Mouse (Mus musculus) neural tube, embryonic 13.5 days (tissue): Measurements from ENCODE around the gene Nav2. TPM values are rescaled to one million over a fixed set of nuclear protein-coding genes. Genes with fewer than 3 reads are reported as not detected.

Experiments used
- ATAC-seq: fragments of 200-750 bp; cut with Nextera tagmentation; 2 replicates; pipeline ENCODE4 v1.8.0; 2017; ENCODE audit warnings: low read depth, mild to moderate bottlenecking, moderate TSS enrichment, moderate library complexity
- H3K27ac ChIP-seq: fragments of 300-500 bp; sonication (generic); replicated peaks from 2 replicates; pipeline ENCODE4 v1.5.1; 2015; ENCODE audit warnings: moderate library complexity, mild to moderate bottlenecking, inconsistent platforms
- H3K27me3 ChIP-seq: fragments of 300-500 bp; sonication (generic); 2 replicates; pipeline ENCODE4 v1.6.1; 2015; ENCODE audit warnings: mild to moderate bottlenecking, inconsistent platforms
- H3K36me3 ChIP-seq: fragments of 300-500 bp; sonication (generic); 2 replicates; pipeline ENCODE4 v1.6.1; 2015; ENCODE audit warnings: mild to moderate bottlenecking, inconsistent platforms
- H3K4me1 ChIP-seq: fragments of 300-500 bp; sonication (generic); replicated peaks from 2 replicates; pipeline ENCODE4 v1.6.1; 2015; ENCODE audit warnings: inconsistent platforms
- H3K4me2 ChIP-seq: fragments of 300-500 bp; sonication (generic); 2 replicates; pipeline ENCODE4 v1.6.1; 2015; ENCODE audit warnings: inconsistent platforms, mild to moderate bottlenecking, moderate library complexity
- H3K4me3 ChIP-seq: fragments of 300-500 bp; sonication (generic); 2 replicates; pipeline ENCODE4 v1.5.1; 2015; ENCODE audit warnings: mild to moderate bottlenecking, inconsistent platforms
- H3K9ac ChIP-seq: fragments of 300-500 bp; sonication (generic); 2 replicates; pipeline ENCODE4 v1.6.1; 2015; ENCODE audit warnings: moderate library complexity, mild to moderate bottlenecking, inconsistent platforms
- H3K9me3 ChIP-seq: fragments of 300-500 bp; sonication (generic); 2 replicates; pipeline ENCODE4 v1.6.1; 2016; ENCODE audit warnings: inconsistent platforms
- WGBS: fragments of 180-500 bp; shearing (Covaris S2); methylation state at CpG from one replicate; pipeline ENCODE4 v1.1.7; 2015; 5-methylcytosine and 5-hydroxymethylcytosine counted together
- polyA plus RNA-seq: library from polyadenylated mRNA; unstranded; fragments of >200 nt; fragmentation: Nextera tagmentation; extraction: Ambion mirVana; gene quantifications from 2 replicates; pipeline ENCODE4 v1.2.1, GENCODE M21; 2015

Nav2 gene
- polyA plus RNA-seq, 1 experiment from 2014 or later: 19.6 TPM

DNA sequence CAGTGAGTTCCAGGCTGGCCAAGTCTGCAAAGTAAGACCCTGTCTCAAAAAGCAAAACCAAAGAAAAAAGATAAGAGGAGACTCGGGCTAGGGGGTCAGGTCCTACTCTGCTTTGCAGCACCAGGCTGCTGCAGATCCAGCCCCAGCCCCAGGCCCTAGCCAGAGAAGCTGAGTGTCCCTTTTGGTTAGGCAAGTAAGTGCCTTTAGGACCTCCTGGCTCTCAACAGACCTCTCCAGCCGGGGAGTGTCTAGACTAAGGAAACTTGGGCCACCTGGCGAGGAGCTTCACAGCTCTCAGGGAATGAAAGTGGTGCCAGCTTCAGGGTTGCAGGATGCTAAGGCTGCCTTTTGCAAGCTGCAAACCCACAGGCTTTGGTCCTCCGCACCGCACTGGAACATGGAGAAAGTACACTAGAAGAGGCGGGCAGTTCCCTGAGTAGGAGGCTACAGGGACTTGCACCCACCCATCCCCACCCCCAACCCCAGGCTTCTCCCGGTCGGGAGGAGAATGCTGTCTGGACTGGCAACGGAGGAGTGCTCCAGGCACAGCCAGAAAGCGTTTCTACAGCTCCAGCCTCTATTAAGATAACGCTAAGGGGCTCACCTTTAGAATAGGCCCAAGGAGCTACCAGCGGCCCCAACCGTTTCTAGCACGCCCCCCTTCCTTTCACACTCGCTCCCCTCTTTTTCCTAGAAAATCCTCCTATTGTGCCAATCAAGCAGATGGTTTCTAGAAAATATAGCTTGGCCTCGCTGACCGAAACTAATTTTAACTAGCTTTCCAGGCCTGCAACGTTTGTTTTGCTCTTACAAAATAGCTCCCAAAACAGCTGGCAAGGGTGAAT, 731.6 kb downstream of the Nav2 start:
- peaks cover 100% of the 10 kb centered on the region for H3K27me3 ChIP-seq
- no peak overlapping the region for H3K9ac ChIP-seq
- peaks cover 4% of the 10 kb centered on the region for H3K4me1 ChIP-seq
- H3K36me3 ChIP-seq: no peaks in the 10 kb centered on the region
- no peak overlapping the region for H3K27ac ChIP-seq
- no peak overlapping the region for H3K4me2 ChIP-seq
- H3K4me3 ChIP-seq: no peak overlapping the region
- no peak for ATAC-seq
- 7% methylated on average over 18 of the region's 18 CpGs for WGBS
- H3K9me3 ChIP-seq: 0 out of 2 replicates have a peak, but pooled peaks cover 3% of the 10 kb centered on the region

DNA sequence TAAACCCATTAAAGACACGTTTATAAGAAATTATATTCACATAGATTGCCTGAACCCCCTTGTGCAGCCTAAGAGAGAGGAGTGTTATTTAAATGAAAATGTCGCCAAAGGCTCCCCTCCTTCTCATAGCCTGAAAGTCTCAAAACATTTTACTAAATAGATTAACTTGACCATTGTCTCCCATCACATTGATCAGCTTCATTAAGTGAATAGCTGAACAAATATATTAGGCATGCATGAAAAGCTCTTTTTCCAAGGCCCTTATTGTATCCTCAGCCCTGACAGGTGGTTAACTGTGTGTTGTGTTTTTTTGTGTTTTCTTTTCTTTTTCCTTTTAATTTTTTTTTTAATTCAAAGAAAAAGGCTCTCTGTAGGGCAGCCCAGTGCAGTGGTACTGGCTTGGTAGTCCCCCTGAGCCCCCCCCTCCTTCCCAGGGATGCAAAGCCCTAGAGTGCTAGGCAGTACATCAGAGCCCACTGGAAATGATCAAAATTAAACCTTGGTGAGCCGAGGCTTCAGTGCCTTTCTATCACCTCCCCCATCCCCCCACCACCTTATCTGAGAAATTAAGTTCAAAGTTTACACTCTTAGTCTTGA, 732.3 kb downstream of the Nav2 start:
- Histone ChIP-seq H3K27ac (no peak overlapping the region), H3K9ac (no peak overlapping the region), H3K36me3 (no peaks in the 10 kb centered on the region), H3K27me3 (peaks cover 100% of the 10 kb centered on the region), H3K4me3 (no peak overlapping the region), H3K4me1 (no peaks in the 10 kb centered on the region; the same call in 1 of the 2 replicates), H3K4me2 (no peak overlapping the region), H3K9me3 (peaks cover 10% of the 10 kb centered on the region; the same call in 1 of the 2 replicates)
- WGBS: 4% methylated on average over 3 of the region's 3 CpGs
- ATAC-seq: no peak

Other genes starting within 250 kb of the Nav2 start
- 39.8 and 41.2 TPM in 2 replicates for gene Zdhhc13, start 119.7 kb upstream of the Nav2 start, polyA plus RNA-seq
- 3.1 and 3.5 TPM in 2 replicates for gene Csrp3, start 60.7 kb upstream of the Nav2 start, polyA plus RNA-seq
- 4.1 and 4.9 TPM in 2 replicates for gene E2f8, start 27.1 kb upstream of the Nav2 start, polyA plus RNA-seq